In the genomic region with DNA sequence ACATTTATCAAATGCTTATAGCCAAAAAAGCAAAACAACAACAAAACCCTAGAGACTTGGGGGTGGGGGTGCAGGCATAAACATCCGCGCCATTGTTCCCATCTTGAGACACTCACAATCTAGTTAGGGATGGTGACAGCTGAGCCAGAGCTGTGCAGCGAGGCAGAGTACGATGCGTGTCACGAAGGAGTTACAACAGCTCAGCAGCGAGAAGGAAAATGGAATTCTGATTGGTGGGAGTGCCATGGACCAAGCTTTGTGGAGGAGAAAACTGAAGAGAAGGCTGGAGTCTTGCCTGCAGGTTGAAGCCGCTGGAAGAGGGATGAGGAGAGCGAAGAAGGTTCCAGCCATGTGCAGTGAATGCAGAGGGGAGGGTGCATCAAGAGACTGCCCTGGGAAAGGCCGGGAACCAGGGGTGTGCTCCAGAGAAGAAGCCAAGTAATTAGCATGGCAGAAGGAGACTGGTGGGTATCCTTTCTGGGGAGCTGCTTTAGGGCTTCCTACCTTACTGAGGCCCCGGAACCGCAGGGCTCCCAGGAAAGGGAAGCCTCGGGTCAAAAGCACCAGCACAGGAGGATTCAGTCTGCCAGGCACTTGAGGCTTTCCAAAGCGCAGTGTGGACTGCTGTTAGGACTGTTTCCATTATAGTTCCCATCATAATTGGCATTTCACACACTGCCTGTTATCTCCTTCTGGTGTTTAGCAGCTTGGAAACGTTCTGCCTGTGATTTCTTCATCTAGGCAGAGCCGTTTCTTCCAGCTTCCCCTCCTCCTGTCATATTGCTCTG, we compare ENCODE assay signal across 8 mouse cellular contexts.
DNase-seq lines count a peak whose midpoint lies in the region; ATAC-seq and TF ChIP-seq lines count a peak whose summit lies in the region.

No protein-coding gene starts in this region.

- H3K4me2 ChIP-seq in forebrain, embryonic 16.5 days (ENCODE audit: low read length): peak overlapping the region; percentile 45
- no peak overlapping the region for H3K4me2 ChIP-seq in kidney, embryonic 14.5 days (replicated peaks; ENCODE audit: low read depth, low read length)

- no peak for TF ChIP-seq CTCF in cerebellum, adult 2 months (IDR thresholded peaks at IDR 0.05; ENCODE audit: borderline replicate concordance, insufficient read depth, low read depth, low read length)
- no peak for TF ChIP-seq CTCF in olfactory bulb, adult 2 months (IDR thresholded peaks at IDR 0.05; ENCODE audit: insufficient read depth, low read depth, low read length)

- H3K4me3 ChIP-seq in cerebellum, adult 2 months (replicated peaks; ENCODE audit: insufficient read depth, low read depth, low read length): no peak overlapping the region
- peak overlapping the region; percentile 22 for H3K4me3 ChIP-seq in forebrain, embryonic 16.5 days (replicated peaks; ENCODE audit: low read length)
- H3K4me3 ChIP-seq in olfactory bulb, adult 2 months (ENCODE audit: insufficient read depth, low read depth, low read length): no peak overlapping the region
- no peak overlapping the region for H3K4me3 ChIP-seq in kidney, embryonic 14.5 days (ENCODE audit: low read length)

- H3K9me3 ChIP-seq in forebrain, embryonic 16.5 days (ENCODE audit: control insufficient read depth, low read length): no peaks in the 10 kb centered on the region
- no peaks in the 10 kb centered on the region for H3K9me3 ChIP-seq in kidney, embryonic 14.5 days (ENCODE audit: control insufficient read depth, low read length)

- no peak for TF ChIP-seq POLR2A in cerebellum, adult 2 months (IDR thresholded peaks at IDR 0.05; ENCODE audit: borderline replicate concordance, insufficient read depth, low read length)
- TF ChIP-seq POLR2A in olfactory bulb, adult 2 months (IDR thresholded peaks at IDR 0.05; ENCODE audit: insufficient read depth, low read depth, low read length): no peak

- 55% methylated on average over 16 of the region's 16 CpGs for WGBS in cerebellum, adult 2 months
- 21% methylated on average over 16 of the region's 16 CpGs for whole genome bisulfite sequencing in forebrain, embryonic 16.5 days
- 52% methylated on average over 16 of the region's 16 CpGs for WGBS in olfactory bulb, adult 2 months
- WGBS in kidney, embryonic 14.5 days: 53% methylated on average over 16 of the region's 16 CpGs

- H3K27me3 ChIP-seq in cerebellum, adult 2 months (ENCODE audit: control insufficient read depth, insufficient read depth, low read length): no peaks in the 10 kb centered on the region
- no peaks in the 10 kb centered on the region for H3K27me3 ChIP-seq in forebrain, embryonic 16.5 days (replicated peaks; ENCODE audit: control insufficient read depth, insufficient read depth, low read length)
- H3K27me3 ChIP-seq in kidney, embryonic 14.5 days (ENCODE audit: control insufficient read depth, insufficient read depth, low read length): no peaks in the 10 kb centered on the region

- no peaks in the 10 kb centered on the region for H3K36me3 ChIP-seq in forebrain, embryonic 16.5 days (ENCODE audit: control insufficient read depth, insufficient read depth)
- no peaks in the 10 kb centered on the region for H3K36me3 ChIP-seq in kidney, embryonic 14.5 days (ENCODE audit: control insufficient read depth, insufficient read depth, low read length)

- peaks cover 12% of the 10 kb centered on the region for H3K4me1 ChIP-seq in cerebellum, adult 2 months (ENCODE audit: control insufficient read depth, insufficient read depth, low read length)
- peaks cover 21% of the 10 kb centered on the region for H3K4me1 ChIP-seq in forebrain, embryonic 16.5 days (replicated peaks; ENCODE audit: control insufficient read depth, insufficient read depth, low read length)
- peaks cover 7% of the 10 kb centered on the region for H3K4me1 ChIP-seq in olfactory bulb, adult 2 months (ENCODE audit: control insufficient read depth, insufficient read depth, low read length)
- no peaks in the 10 kb centered on the region for H3K4me1 ChIP-seq in kidney, embryonic 14.5 days (ENCODE audit: control insufficient read depth, insufficient read depth, low read length)

- peak; percentile 36 to 50 for DNase-seq in cerebellum, adult 2 months
- DNase-seq in left cerebral cortex, adult 11 months (ENCODE audit: low spot score): peak; percentile 29
- DNase-seq in c-Kit-positive CD71-positive TER-119-positive erythroid progenitor cells, embryonic 14.5 days (ENCODE audit: low spot score): no peak
- no peak for DNase-seq in Muller cell, postnatal 12 days (ENCODE audit: inconsistent ontology term)

- H3K9ac ChIP-seq in forebrain, embryonic 16.5 days (replicated peaks; ENCODE audit: low read depth, low read length): peak overlapping the region; percentile 52
- no peak overlapping the region for H3K9ac ChIP-seq in kidney, embryonic 14.5 days (ENCODE audit: low read depth, low read length)

- H3K27ac ChIP-seq in cerebellum, adult 2 months (ENCODE audit: insufficient read depth, low read length): no peak overlapping the region
- peak overlapping the region; percentile 97 for H3K27ac ChIP-seq in forebrain, embryonic 16.5 days (ENCODE audit: low read length)
- 0 out of 2 replicates have a peak overlapping the region, but pooled peaks have one; percentile 2 for H3K27ac ChIP-seq in olfactory bulb, adult 2 months (ENCODE audit: insufficient read depth, low read depth, low read length)
- no peak overlapping the region for H3K27ac ChIP-seq in kidney, embryonic 14.5 days (ENCODE audit: low read depth, low read length)

- peak; percentile 93 for ATAC-seq in forebrain, embryonic 16.5 days
- no peak for ATAC-seq in kidney, embryonic 14.5 days (ENCODE audit: low FRiP score, low TSS enrichment)
- ATAC-seq in monocyte, adult 5-6 weeks (replicated peaks; ENCODE audit: insufficient number of reproducible peaks, low FRiP score, low TSS enrichment, poor library complexity, severe bottlenecking): no peak

Comparison
In these comparisons a context has a peak if more than half of its experiments do, and no peak if none do; other contexts are left out.
1. DNase-seq: peak in cerebellum, adult 2 months (2 of 2) and left cerebral cortex, adult 11 months (single experiment); none in c-Kit-positive CD71-positive TER-119-positive erythroid progenitor cells, embryonic 14.5 days (single experiment) and Muller cell, postnatal 12 days (single experiment).
2. H3K27ac ChIP-seq: peak in forebrain, embryonic 16.5 days (single experiment) and olfactory bulb, adult 2 months (single experiment); none in cerebellum, adult 2 months (single experiment) and kidney, embryonic 14.5 days (single experiment).